Mouse (Mus musculus) kidney, embryonic 14.5 days (tissue): Measurements from ENCODE around the gene Xndc1. TPM values are rescaled to one million over a fixed set of nuclear protein-coding genes. Genes with fewer than 3 reads are reported as not detected.

Source experiments
- ATAC-seq: fragments of 200-750 bp; cut with Nextera tagmentation; 2 replicates; pipeline ENCODE4 v1.8.0; 2017; ENCODE audit warnings: moderate number of reproducible peaks, mild to moderate bottlenecking, moderate TSS enrichment, moderate library complexity; ENCODE audit not compliant: low FRiP score, low TSS enrichment
- H3K27ac ChIP-seq: fragments of 300-500 bp; sonication (generic); 2 replicates; pipeline ENCODE4 v1.5.1; 2014; ENCODE audit warnings: low read depth, mild to moderate bottlenecking, low read length, moderate library complexity, mixed read lengths
- H3K27me3 ChIP-seq: fragments of 300-500 bp; sonication (generic); 2 replicates; pipeline ENCODE4 v1.6.1; 2014; ENCODE audit warnings: mild to moderate bottlenecking, low read length; ENCODE audit not compliant: control insufficient read depth, insufficient read depth
- H3K36me3 ChIP-seq: fragments of 300-500 bp; sonication (generic); 2 replicates; pipeline ENCODE4 v1.6.1; 2014; ENCODE audit warnings: low read length, mixed read lengths; ENCODE audit not compliant: control insufficient read depth, insufficient read depth
- H3K4me1 ChIP-seq: fragments of 300-500 bp; sonication (generic); 2 replicates; pipeline ENCODE4 v1.6.1; 2014; ENCODE audit warnings: low read length, mixed read lengths; ENCODE audit not compliant: control insufficient read depth, insufficient read depth
- H3K4me2 ChIP-seq: fragments of 300-500 bp; sonication (generic); replicated peaks from 2 replicates; pipeline ENCODE4 v1.6.1; 2014; ENCODE audit warnings: low read depth, mild to moderate bottlenecking, low read length
- H3K4me3 ChIP-seq: fragments of 300-500 bp; sonication (generic); 2 replicates; pipeline ENCODE4 v1.5.1; 2014; ENCODE audit warnings: mild to moderate bottlenecking, low read length
- H3K9ac ChIP-seq: fragments of 300-500 bp; sonication (generic); 2 replicates; pipeline ENCODE4 v1.6.1; 2014; ENCODE audit warnings: low read depth, mild to moderate bottlenecking, low read length, moderate library complexity
- H3K9me3 ChIP-seq: fragments of 300-500 bp; sonication (generic); 2 replicates; pipeline ENCODE4 v1.6.1; 2016; ENCODE audit warnings: low read length; ENCODE audit not compliant: control insufficient read depth
- WGBS: fragments of 180-500 bp; shearing (Covaris S2); extraction: QIAGEN DNeasy Blood & Tissue Kit; methylation state at CpG from one replicate; pipeline ENCODE4 v1.1.7; 2014; 5-methylcytosine and 5-hydroxymethylcytosine counted together
- polyA plus RNA-seq: library from polyadenylated mRNA; unstranded; fragments of >200 nt; fragmentation: Nextera tagmentation; extraction: Ambion mirVana; gene quantifications from 2 replicates; pipeline ENCODE4 v1.2.1, GENCODE M21; 2014

Xndc1 gene
- polyA plus RNA-seq, 1 experiment from 2014 or later, result 27.1 TPM

GRCm38 (mm10) chr7:102109171-102109570 is 43.9 kb downstream of the Xndc1 start, which contains the start of gene Art5:
TSS of gene Art5 (minus strand) at chr7:102109489.
- H3K27ac ChIP-seq, result no peak within 1 kb of the TSS
- H3K9me3 ChIP-seq, result no peaks in the 10 kb centered on the region
- 85% methylated on average over 7 of the region's 7 CpGs for WGBS
- no peak within 1 kb of the TSS for H3K4me2 ChIP-seq
- H3K36me3 ChIP-seq, result no peaks in the 10 kb centered on the region
- H3K4me1 ChIP-seq, result peaks cover 5% of the 10 kb centered on the region; the same call in 1 of the 2 replicates
- no peak within 1 kb of the TSS for H3K4me3 ChIP-seq
- ATAC-seq, result no peak
- H3K9ac ChIP-seq, result no peak within 1 kb of the TSS
- H3K27me3 ChIP-seq, result no peaks in the 10 kb centered on the region

GRCm38 (mm10) chr7:102109746-102110145 is 44.4 kb downstream of the Xndc1 start:
- Histone ChIP-seq H3K27ac (no peak overlapping the region), H3K4me1 (peaks cover 5% of the 10 kb centered on the region; the same call in 1 of the 2 replicates), H3K4me3 (no peak overlapping the region), H3K9me3 (no peaks in the 10 kb centered on the region), H3K27me3 (no peaks in the 10 kb centered on the region), H3K36me3 (no peaks in the 10 kb centered on the region), H3K9ac (no peak overlapping the region), H3K4me2 (no peak overlapping the region)
- whole genome bisulfite sequencing, result 80% methylated on average over 4 of the region's 4 CpGs
- no peak for ATAC-seq

DNA sequence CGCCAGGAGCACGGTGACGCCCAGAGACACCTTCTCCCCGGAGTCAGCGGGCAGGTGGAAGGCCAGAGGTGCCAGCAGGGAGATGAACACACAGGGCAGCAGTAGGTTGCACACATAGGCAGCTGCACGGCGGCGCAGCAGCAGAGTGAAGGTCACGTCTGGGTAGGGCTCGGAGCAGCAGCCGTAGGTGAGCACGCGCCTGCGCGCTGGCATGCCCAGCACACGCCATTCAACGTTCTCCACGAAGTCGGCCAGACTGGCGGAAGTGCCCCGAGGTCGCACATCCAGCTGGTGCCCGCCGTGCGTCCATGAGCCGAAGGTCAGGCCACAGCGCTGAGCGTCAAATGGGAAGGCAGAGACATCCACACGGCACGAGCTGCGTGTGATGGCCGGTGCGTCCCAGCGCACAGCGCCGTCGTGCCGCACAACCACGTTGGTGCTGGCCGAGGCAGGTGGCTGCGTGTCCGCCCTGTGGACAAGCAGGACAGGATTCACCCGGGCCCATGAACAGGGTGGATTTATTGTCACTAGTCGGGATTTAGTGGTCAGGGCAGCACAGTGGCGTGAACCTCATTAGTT is 47.9 kb downstream of the Xndc1 start:
- Histone ChIP-seq H3K9ac (no peak overlapping the region), H3K9me3 (no peaks in the 10 kb centered on the region), H3K36me3 (peaks cover under 1% of the 10 kb centered on the region; the same call in 1 of the 2 replicates), H3K4me3 (no peak overlapping the region), H3K4me2 (no peak overlapping the region), H3K27me3 (no peaks in the 10 kb centered on the region), H3K4me1 (no peaks in the 10 kb centered on the region), H3K27ac (no peak overlapping the region)
- ATAC-seq, result no peak
- WGBS, result 84% methylated on average over 45 of the region's 45 CpGs

DNA sequence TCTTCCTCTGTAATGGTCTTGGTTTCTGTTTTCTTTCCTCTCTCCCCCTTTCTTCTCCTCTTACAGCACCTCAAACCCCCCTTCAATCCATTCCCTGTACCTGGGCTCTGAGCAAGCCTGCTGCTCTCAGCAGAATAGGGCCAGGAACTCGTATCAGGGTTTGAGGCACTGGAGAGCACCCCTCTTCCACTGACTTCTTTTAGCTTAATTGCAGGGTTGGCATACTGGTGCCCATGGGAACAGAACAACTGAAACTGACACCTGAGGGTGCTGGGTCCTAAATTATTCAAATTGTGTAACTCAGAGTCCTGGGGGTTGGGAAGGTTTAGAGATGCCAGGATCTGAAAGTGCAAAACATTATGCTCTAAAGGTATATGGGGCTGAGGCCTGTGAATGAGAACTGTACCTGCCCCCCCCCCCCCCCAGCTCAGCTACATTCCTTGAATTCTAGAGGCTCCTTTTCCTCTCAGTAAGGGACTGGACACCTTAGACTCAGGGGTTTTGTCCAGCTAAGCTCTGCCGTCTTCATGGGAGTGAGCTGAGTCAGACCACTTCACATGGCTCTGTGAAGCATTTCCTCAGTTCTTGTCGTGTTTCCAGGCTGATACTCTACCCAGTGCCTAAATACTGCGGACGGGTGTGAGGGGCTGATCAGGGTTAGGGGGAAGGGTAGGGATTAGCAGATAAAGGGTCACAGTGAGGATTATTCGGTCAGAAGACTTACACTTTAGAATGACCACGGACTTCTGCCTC is 51.4 kb downstream of the Xndc1 start, which contains the start of gene Chrna10:
Gene Chrna10, minus strand, starts transcription at position 250 of the 753 bp plus-strand sequence.
- 44% methylated on average over 7 of the region's 7 CpGs for WGBS
- Histone ChIP-seq H3K27me3 (no peaks in the 10 kb centered on the region), H3K9me3 (no peaks in the 10 kb centered on the region), H3K36me3 (peaks cover 35% of the 10 kb centered on the region), H3K4me1 (no peaks in the 10 kb centered on the region), H3K9ac (no peak within 1 kb of the TSS), H3K4me3 (no peak within 1 kb of the TSS), H3K4me2 (no peak within 1 kb of the TSS), H3K27ac (no peak within 1 kb of the TSS)
- no peak for ATAC-seq

- no peak for ATAC-seq
- 77% methylated on average over 6 of the region's 6 CpGs for WGBS
- no peaks in the 10 kb centered on the region for H3K9me3 ChIP-seq
- H3K9ac ChIP-seq, result no peak overlapping the region
- H3K4me1 ChIP-seq, result no peaks in the 10 kb centered on the region
- H3K4me2 ChIP-seq, result no peak overlapping the region
- H3K4me3 ChIP-seq, result no peak overlapping the region
- H3K27ac ChIP-seq, result no peak overlapping the region
- peaks cover 42% of the 10 kb centered on the region for H3K36me3 ChIP-seq
- H3K27me3 ChIP-seq, result no peaks in the 10 kb centered on the region
These were observed 52.1 kb downstream of the Xndc1 start for GRCm38 (mm10) chr7:102117382-102117781.

- 94% methylated on average over 10 of the region's 10 CpGs for WGBS
- peaks cover 71% of the 10 kb centered on the region for H3K36me3 ChIP-seq
These were observed 55.0 kb downstream of the Xndc1 start for GRCm38 (mm10) chr7:102120326-102120725.

GRCm38 (mm10) chr7:102132395-102132794 is 67.1 kb downstream of the Xndc1 start:
- no peak for ATAC-seq
- no peak overlapping the region for H3K4me2 ChIP-seq
- H3K9me3 ChIP-seq, result no peaks in the 10 kb centered on the region
- 91% methylated on average over 4 of the region's 4 CpGs for WGBS
- H3K36me3 ChIP-seq, result peaks cover 87% of the 10 kb centered on the region
- H3K27me3 ChIP-seq, result no peaks in the 10 kb centered on the region
- no peak overlapping the region for H3K9ac ChIP-seq
- H3K27ac ChIP-seq, result no peak overlapping the region
- H3K4me1 ChIP-seq, result no peaks in the 10 kb centered on the region
- H3K4me3 ChIP-seq, result no peak overlapping the region

More at GRCm38 (mm10) chr7:102120326-102120725, 55.0 kb downstream of the Xndc1 start:
- H3K9ac ChIP-seq, result no peak overlapping the region
- no peak overlapping the region for H3K4me2 ChIP-seq
- H3K4me1 ChIP-seq, result no peaks in the 10 kb centered on the region
- no peak for ATAC-seq
- H3K27me3 ChIP-seq, result no peaks in the 10 kb centered on the region
- no peak overlapping the region for H3K27ac ChIP-seq
- no peaks in the 10 kb centered on the region for H3K9me3 ChIP-seq
- no peak overlapping the region for H3K4me3 ChIP-seq
